In the genomic region with DNA sequence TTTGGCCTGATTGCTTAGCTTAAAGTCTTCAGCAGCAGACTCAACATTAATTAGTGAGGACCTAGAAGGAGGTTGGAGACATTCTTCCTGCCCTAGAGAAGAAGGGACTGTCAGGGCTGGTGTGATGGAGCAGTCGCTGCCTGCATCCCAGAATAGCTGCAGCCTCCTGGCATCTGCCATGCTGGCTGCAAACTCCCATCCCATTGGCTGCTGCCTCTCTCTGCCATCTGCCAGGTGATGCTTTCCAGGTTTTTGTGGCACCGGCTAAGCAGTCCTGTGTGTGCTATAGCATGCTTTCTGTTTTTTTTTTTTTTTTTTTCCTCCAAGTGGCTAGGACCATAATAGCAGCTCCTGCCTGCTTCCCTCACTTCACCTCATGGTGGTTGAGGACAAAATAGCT, we compare ENCODE assay signal across 11 mouse cellular contexts. TPM values are rescaled to one million over a fixed set of nuclear protein-coding genes. Genes with fewer than 3 reads are reported as not detected.
DNase-seq lines count a peak whose midpoint lies in the region; ATAC-seq and TF ChIP-seq lines count a peak whose summit lies in the region.
"Had no signal": no experiment of that assay in that cellular context is flagged by ENCODE, and none has a peak within 500 bp of the region (broad histone marks: within the 10 kb centered on the region; RNA-seq: fewer than 3 reads in every experiment).

No protein-coding gene starts in this region.

- DNase-seq in midbrain, embryonic 14.5 days = no peak
- no peak for DNase-seq in midbrain, embryonic 11.5 days (ENCODE audit: low spot score, missing footprints)
- DNase-seq in cerebellum, postnatal 36 days = peak; percentile 87
- DNase-seq in layer of hippocampus, postnatal 14 days (ENCODE audit: low spot score in 2 of 2) = peak; percentile 68 to 90
- peak; percentile 84 for DNase-seq in right cerebral cortex, postnatal 25 days
- DNase-seq in heart, postnatal 36 days = no peak
- no peak for DNase-seq in gastrocnemius, adult 2 months
- DNase-seq: kidney, postnatal 14 days; lung, adult 18-20 months had no signal

- WGBS in midbrain, embryonic 14.5 days = 90% methylated on average over 2 of the region's 2 CpGs
- 84% methylated on average over 2 of the region's 2 CpGs for WGBS in midbrain, embryonic 11.5 days

- H3K4me2 ChIP-seq in midbrain, embryonic 14.5 days (ENCODE audit: low read length) = no peak overlapping the region
- H3K4me2 ChIP-seq in midbrain, embryonic 11.5 days = no peak overlapping the region

- H3K27ac ChIP-seq in midbrain, embryonic 14.5 days (replicated peaks; ENCODE audit: low read depth, low read length) = no peak overlapping the region
- no peak overlapping the region for H3K27ac ChIP-seq in midbrain, embryonic 11.5 days (ENCODE audit: low read depth, low read length)
- H3K27ac ChIP-seq in gastrocnemius, adult 2 months = no peak overlapping the region

- no peaks in the 10 kb centered on the region for H3K9me3 ChIP-seq in midbrain, embryonic 14.5 days (ENCODE audit: control insufficient read depth, low read length)
- no peaks in the 10 kb centered on the region for H3K9me3 ChIP-seq in midbrain, embryonic 11.5 days (ENCODE audit: control insufficient read depth, low read length)

- no peaks in the 10 kb centered on the region for H3K27me3 ChIP-seq in midbrain, embryonic 14.5 days (ENCODE audit: control insufficient read depth, insufficient read depth, low read length)
- H3K27me3 ChIP-seq in midbrain, embryonic 11.5 days (ENCODE audit: control insufficient read depth, insufficient read depth, low read length) = no peaks in the 10 kb centered on the region

- H3K9ac ChIP-seq in midbrain, embryonic 14.5 days (replicated peaks; ENCODE audit: low read length) = no peak overlapping the region
- H3K9ac ChIP-seq in midbrain, embryonic 11.5 days (ENCODE audit: low read length) = no peak overlapping the region

- no peaks in the 10 kb centered on the region for H3K36me3 ChIP-seq in midbrain, embryonic 14.5 days (ENCODE audit: control insufficient read depth, insufficient read depth, low read length)
- no peaks in the 10 kb centered on the region for H3K36me3 ChIP-seq in midbrain, embryonic 11.5 days (ENCODE audit: control insufficient read depth, insufficient read depth, low read length)

- ATAC-seq in midbrain, embryonic 14.5 days (ENCODE audit: low FRiP score, low TSS enrichment) = peak; percentile 55; the same call in 1 of the 2 replicates
- no peak for ATAC-seq in midbrain, embryonic 11.5 days (ENCODE audit: low FRiP score)
- no peak for ATAC-seq in megakaryocyte progenitor cell, adult 5-6 weeks (replicated peaks; ENCODE audit: poor library complexity)
- ATAC-seq: activated CD4-positive, CD25-positive, alpha-beta regulatory T cell, adult 4 months had no signal

- no peaks in the 10 kb centered on the region for H3K4me1 ChIP-seq in midbrain, embryonic 14.5 days (ENCODE audit: control insufficient read depth, insufficient read depth, low read length)
- H3K4me1 ChIP-seq in midbrain, embryonic 11.5 days (ENCODE audit: control insufficient read depth, insufficient read depth, low read length) = no peaks in the 10 kb centered on the region

- intact Hi-C loops in heart, postnatal 36 days (cut with DNase I) = no loop called here
- intact Hi-C loops in gastrocnemius, adult 2 months (cut with DNase I) = no loop called here

- no peak overlapping the region for H3K4me3 ChIP-seq in midbrain, embryonic 14.5 days (replicated peaks; ENCODE audit: low read depth, low read length)
- H3K4me3 ChIP-seq in midbrain, embryonic 11.5 days (ENCODE audit: low read depth, low read length) = no peak overlapping the region
- no peak overlapping the region for H3K4me3 ChIP-seq in gastrocnemius, adult 2 months

- no peak for TF ChIP-seq CTCF in gastrocnemius, adult 2 months (IDR thresholded peaks at IDR 0.05)

RNA-seq across cellular contexts. Expression of a gene that starts 16.7 kb away (rescaled TPM):
- polyA plus RNA-seq in midbrain, embryonic 14.5 days (2014; fragmentation: Nextera tagmentation; extraction: Ambion mirVana) = 9.6 and 13.8 TPM in 2 replicates
- polyA plus RNA-seq in midbrain, embryonic 11.5 days (2014; fragmentation: Nextera tagmentation; extraction: Ambion mirVana) = 1.2 and 1.3 TPM in 2 replicates
- 10 to 100 TPM; 23.0 to 26.1 TPM for total RNA-seq in layer of hippocampus, postnatal 14 days (2021)
- not detected in 2 replicates for total RNA-seq in megakaryocyte progenitor cell, adult 5-6 weeks (2015)
- not detected in 2 replicates for total RNA-seq in megakaryocyte progenitor cell, adult 5-6 weeks (2017)
- total RNA-seq in heart, postnatal 36 days (2021) = 1 to 10 TPM; 1.8 to 2.0 TPM
- 1 to 10 TPM in 1 of 2 experiments, under 1 TPM in 1; 0.56 to 1.1 TPM for total RNA-seq in gastrocnemius, adult 2 months (2021)
- polyA plus RNA-seq: activated CD4-positive, CD25-positive, alpha-beta regulatory T cell, adult 4 months had no signal

Comparison
In these comparisons a context has a peak if more than half of its experiments do, and no peak if none do; other contexts are left out.
1. DNase-seq: peak in cerebellum, postnatal 36 days (2 of 2), layer of hippocampus, postnatal 14 days (2 of 2) and right cerebral cortex, postnatal 25 days (single experiment); none in midbrain, embryonic 14.5 days (single experiment), midbrain, embryonic 11.5 days (single experiment), heart, postnatal 36 days (0 of 2) and gastrocnemius, adult 2 months (single experiment).
2. RNA of a gene that starts 16.7 kb away (total RNA-seq): 23.0 to 26.1 TPM in layer of hippocampus, postnatal 14 days; 1.8 to 2.0 TPM in heart, postnatal 36 days, 0.56 to 1.1 TPM in gastrocnemius, adult 2 months and not detected in megakaryocyte progenitor cell, adult 5-6 weeks; every median in the first group is over 4 times any median in the second.